Mouse (Mus musculus) central nervous system, embryonic 11.5 days (tissue): Measurements from ENCODE around the gene Strn3. TPM values are rescaled to one million over a fixed set of nuclear protein-coding genes. Genes with fewer than 3 reads are reported as not detected.

Experiments used
- polyA plus RNA-seq: library from polyadenylated mRNA; depleted of rRNA; stranded (reverse); fragments of >200 nt; gene quantifications from 2 replicates; pipeline ENCODE4 v1.2.3, GENCODE M21; 2012; rRNA removed

Strn3 gene
- 70.8 and 80.8 TPM in 2 replicates for polyA plus RNA-seq

DNA sequence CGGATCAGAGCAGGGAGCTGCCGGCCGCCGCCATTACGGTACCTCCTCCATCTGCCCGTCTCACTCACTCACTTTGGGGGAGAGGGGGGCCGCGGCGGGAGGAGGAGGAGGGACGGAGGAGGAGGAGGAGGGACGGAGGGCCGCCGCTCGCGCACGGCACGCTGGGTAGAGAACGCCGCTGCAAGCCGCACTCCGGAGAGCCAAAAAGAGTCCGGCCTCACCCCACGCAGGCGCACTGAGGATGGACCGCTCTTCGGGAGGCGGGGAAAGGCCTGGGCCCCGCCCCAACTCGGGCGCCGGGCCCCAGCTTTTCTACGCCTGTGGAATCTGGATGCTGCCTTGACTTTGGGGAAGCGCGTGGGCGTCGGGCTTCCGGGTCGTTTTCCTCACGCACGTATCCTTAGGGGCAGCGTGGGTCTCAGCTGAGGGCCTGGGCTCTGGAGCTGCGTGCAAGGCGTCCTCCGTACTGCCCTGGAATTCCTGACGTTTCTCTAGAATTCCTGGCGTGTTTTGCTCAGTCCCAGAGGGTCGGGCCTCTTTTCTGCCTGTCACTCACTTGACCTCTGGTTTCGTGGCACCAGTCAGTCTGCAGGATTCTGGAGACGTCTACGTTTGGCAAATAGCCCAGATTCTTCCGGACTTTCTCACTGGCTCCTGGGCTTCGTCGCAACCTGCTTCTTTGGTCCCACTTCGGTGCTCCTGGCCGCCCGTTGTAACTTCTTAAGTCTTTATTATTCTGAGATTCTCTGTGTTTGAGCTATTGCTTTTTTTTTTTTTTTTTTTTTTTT is at the start of gene Strn3:
TSS of gene Strn3 (minus strand) at position 53 of the 788 bp plus-strand sequence.

DNA sequence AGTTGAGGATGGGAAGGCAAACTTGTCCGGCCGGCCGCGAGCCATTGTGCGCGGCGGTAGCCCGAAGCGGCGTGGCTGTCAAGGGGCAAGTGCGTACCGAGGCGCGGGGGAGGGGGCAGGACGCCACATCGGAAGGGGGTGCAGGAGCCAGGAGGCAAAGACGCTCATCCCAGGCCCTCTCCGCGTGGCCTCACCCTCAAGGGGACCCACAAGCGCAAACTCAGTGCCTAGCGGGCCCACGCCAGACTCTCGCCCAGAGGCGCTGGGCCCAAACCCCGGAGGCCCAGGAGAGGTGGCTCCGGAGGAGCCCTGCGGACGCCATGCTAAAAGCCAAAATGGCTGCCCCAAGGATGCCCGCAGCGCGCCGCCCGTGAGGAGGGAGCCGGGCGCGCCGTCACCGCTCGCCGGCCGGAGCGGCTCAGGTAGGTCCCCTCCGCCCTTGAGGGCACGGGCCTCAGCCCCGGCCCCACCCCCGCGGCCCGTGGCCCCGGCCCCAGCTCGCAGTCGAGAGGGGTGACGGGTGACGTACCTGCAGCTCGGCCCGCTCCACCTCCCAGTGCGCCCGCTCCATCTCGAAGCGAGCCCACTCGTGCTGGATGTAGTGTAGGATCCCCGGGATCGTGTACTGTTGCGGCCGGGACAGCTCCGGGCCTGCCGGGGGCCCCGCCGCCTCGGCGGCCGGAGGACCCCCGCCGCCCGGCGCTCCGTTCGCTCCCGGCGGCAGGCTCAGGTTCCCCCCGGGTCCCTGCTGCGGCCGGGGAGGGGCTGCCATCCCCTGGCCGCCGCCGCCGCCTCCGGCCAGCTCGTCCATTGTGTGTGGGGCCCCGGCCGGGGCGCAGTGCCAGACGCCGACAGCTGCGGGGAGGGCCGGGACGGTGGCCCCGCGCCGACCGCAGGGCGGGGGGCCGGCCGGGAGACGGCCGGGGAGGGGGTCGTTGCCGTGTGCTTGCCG is 528 bp downstream of the Strn3 start, which contains the start of gene Ap4s1:
TSS of gene Ap4s1 (plus strand) at position 141 of the 952 bp plus-strand sequence.

DNA sequence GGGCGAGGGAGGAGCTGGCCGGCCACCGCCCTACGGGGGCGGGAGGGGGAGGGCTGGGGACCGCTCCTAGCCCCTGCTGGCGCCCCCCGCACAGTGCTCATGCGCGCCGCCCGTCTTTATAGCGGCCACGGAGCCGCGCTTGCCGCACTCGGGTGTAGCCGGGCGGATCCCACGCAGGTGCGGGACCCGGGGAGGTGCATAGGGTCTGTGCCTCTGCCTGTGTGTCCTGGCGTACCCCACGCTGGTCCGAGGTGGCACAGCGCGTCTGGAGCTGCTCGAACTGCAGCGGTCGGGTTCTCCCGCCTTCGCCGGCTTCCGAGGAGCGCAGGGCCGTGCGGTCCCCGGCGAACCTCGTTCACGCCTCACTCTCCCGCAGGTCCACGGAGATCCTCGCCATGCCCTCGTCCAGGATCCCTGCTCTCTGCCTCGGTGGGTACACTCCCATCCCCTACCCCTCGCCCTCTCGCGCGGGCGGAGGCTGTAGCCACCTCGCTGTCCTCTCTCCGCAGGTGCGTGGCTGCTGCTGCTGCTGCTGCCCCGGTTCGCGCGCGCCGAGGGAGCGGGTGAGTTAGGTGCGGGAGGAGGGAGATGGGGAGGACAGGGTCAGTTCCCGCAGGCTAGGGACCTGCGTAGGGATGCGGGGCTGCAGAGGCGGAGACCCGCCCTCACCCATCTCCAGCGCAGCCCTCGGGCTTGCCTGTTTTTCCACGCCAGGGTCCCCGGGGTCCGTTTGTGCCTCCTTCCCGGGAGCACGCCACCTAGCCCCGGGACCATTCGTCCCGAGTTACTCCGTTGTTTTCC is 98.3 kb downstream of the Strn3 start, which contains the start of gene Coch:
TSS of gene Coch (plus strand) at position 113 of the 801 bp plus-strand sequence.

Other genes starting within 250 kb of the Strn3 start
- gene Coch, start 98.6 kb downstream of the Strn3 start, polyA plus RNA-seq, result 2.8 and 3.4 TPM in 2 replicates
- gene Ap4s1, start 864 bp downstream of the Strn3 start, polyA plus RNA-seq, result 24.9 and 27.4 TPM in 2 replicates
- 35.6 and 40.1 TPM in 2 replicates for gene Hectd1, start 137.6 kb upstream of the Strn3 start, polyA plus RNA-seq